Mouse (Mus musculus) testis, adult 2 months (tissue): Measurements from ENCODE around the gene Gm36210.

ENCODE experiments used
- CTCF ChIP-seq: fragments of 200-500 bp; IDR thresholded peaks from 2 replicates; pipeline ENCODE4 v1.5.1; 2012; ENCODE audit warnings: low read depth, mild to moderate bottlenecking, inconsistent platforms, low read length, moderate library complexity; ENCODE audit not compliant: control insufficient read depth, insufficient read depth, insufficient replicate concordance
- POLR2A ChIP-seq: fragments of 200-500 bp; IDR thresholded peaks from 2 replicates; pipeline ENCODE4 v1.6.1; 2012; ENCODE audit warnings: low read depth, mild to moderate bottlenecking, inconsistent platforms, low read length, moderate library complexity; ENCODE audit not compliant: control insufficient read depth

GRCm38 (mm10) chr7:4947855-4948254 is 41.5 kb upstream of the Gm36210 start:
- TF ChIP-seq POLR2A, result no peak
- no peak for TF ChIP-seq CTCF
